Mouse (Mus musculus): ENCODE measurements around the gene Copb1. TPM values are rescaled to one million over a fixed set of nuclear protein-coding genes. Genes with fewer than 3 reads are reported as not detected.
A peak's percentile ranks its signal among the peaks of the same experiment; 100 is the strongest.

The Copb1 gene
- polyA plus RNA-seq, 1 experiment from 2014 or later = 90.6 TPM

- WGBS = 35% methylated on average over 3 of the region's 3 CpGs
- Histone ChIP-seq H3K9ac (no peak overlapping the region), H3K4me1 (replicated peaks) (no peaks in the 10 kb centered on the region), H3K4me2 (no peak overlapping the region), H3K36me3 (no peaks in the 10 kb centered on the region), H3K27me3 (no peaks in the 10 kb centered on the region), H3K4me3 (no peak overlapping the region), H3K27ac (replicated peaks) (no peak overlapping the region), H3K9me3 (no peaks in the 10 kb centered on the region)
- ATAC-seq (ENCODE audit: low read depth) = no peak
Measured at GRCm38 (mm10) chr7:114192581-114192980, 61.9 kb downstream of the Copb1 start.

GRCm38 (mm10) chr7:114183416-114183815, 71.1 kb downstream of the Copb1 start:
- Histone ChIP-seq H3K4me3 (no peak overlapping the region), H3K27ac (replicated peaks) (no peak overlapping the region), H3K27me3 (no peaks in the 10 kb centered on the region), H3K36me3 (no peaks in the 10 kb centered on the region), H3K9me3 (no peaks in the 10 kb centered on the region), H3K4me2 (no peak overlapping the region), H3K9ac (no peak overlapping the region), H3K4me1 (replicated peaks) (peaks cover 15% of the 10 kb centered on the region)
- 60% methylated on average over 6 of the region's 6 CpGs for WGBS
- ATAC-seq (ENCODE audit: low read depth) = no peak

- H3K4me3 ChIP-seq = no peak overlapping the region
- no peak for ATAC-seq (ENCODE audit: low read depth)
- no peak overlapping the region for H3K27ac ChIP-seq (replicated peaks)
- 75% methylated on average over 3 of the region's 3 CpGs for WGBS
- H3K9ac ChIP-seq = no peak overlapping the region
- H3K4me2 ChIP-seq = no peak overlapping the region
- H3K36me3 ChIP-seq = no peaks in the 10 kb centered on the region
- peaks cover 15% of the 10 kb centered on the region for H3K4me1 ChIP-seq (replicated peaks)
- H3K9me3 ChIP-seq = no peaks in the 10 kb centered on the region
- no peaks in the 10 kb centered on the region for H3K27me3 ChIP-seq
Measured at GRCm38 (mm10) chr7:114182708-114183107, 71.8 kb downstream of the Copb1 start.

GRCm38 (mm10) chr7:114181391-114181790, 73.1 kb downstream of the Copb1 start:
- whole genome bisulfite sequencing = 11% methylated on average over 5 of the region's 5 CpGs
- ATAC-seq (ENCODE audit: low read depth) = peak; percentile 92
- H3K27me3 ChIP-seq = no peaks in the 10 kb centered on the region

GRCm38 (mm10) chr7:114176588-114176987, 77.9 kb downstream of the Copb1 start:
- H3K4me3 ChIP-seq = no peak overlapping the region
- H3K9me3 ChIP-seq = no peaks in the 10 kb centered on the region
- ATAC-seq (ENCODE audit: low read depth) = no peak
- H3K9ac ChIP-seq = no peak overlapping the region
- H3K27me3 ChIP-seq = no peaks in the 10 kb centered on the region
- H3K27ac ChIP-seq (replicated peaks) = no peak overlapping the region
- no peak overlapping the region for H3K4me2 ChIP-seq
- 75% methylated on average over 2 of the region's 2 CpGs for WGBS
- no peaks in the 10 kb centered on the region for H3K36me3 ChIP-seq
- H3K4me1 ChIP-seq (replicated peaks) = peaks cover 9% of the 10 kb centered on the region

More at GRCm38 (mm10) chr7:114181391-114181790, 73.1 kb downstream of the Copb1 start:
- Histone ChIP-seq H3K9me3 (no peaks in the 10 kb centered on the region), H3K4me2 (no peak overlapping the region), H3K36me3 (no peaks in the 10 kb centered on the region), H3K27ac (replicated peaks) (peak overlapping the region; percentile 56; the same call in 1 of the 2 replicates), H3K4me1 (replicated peaks) (peaks cover 15% of the 10 kb centered on the region), H3K4me3 (no peak overlapping the region), H3K9ac (no peak overlapping the region)

- H3K36me3 ChIP-seq = no peaks in the 10 kb centered on the region
- H3K9me3 ChIP-seq = no peaks in the 10 kb centered on the region
- no peak overlapping the region for H3K9ac ChIP-seq
- no peaks in the 10 kb centered on the region for H3K27me3 ChIP-seq
- H3K4me1 ChIP-seq (replicated peaks) = no peaks in the 10 kb centered on the region
- no peak overlapping the region for H3K4me2 ChIP-seq
- no peak overlapping the region for H3K4me3 ChIP-seq
- ATAC-seq (ENCODE audit: low read depth) = no peak
- H3K27ac ChIP-seq (replicated peaks) = no peak overlapping the region
- 69% methylated on average over 8 of the region's 8 CpGs for WGBS
Measured at GRCm38 (mm10) chr7:114171354-114172097, 83.0 kb downstream of the Copb1 start.

GRCm38 (mm10) chr7:114169996-114170395, 84.5 kb downstream of the Copb1 start:
- no peak for ATAC-seq (ENCODE audit: low read depth)
- H3K27ac ChIP-seq (replicated peaks) = no peak overlapping the region
- no peaks in the 10 kb centered on the region for H3K36me3 ChIP-seq
- no peak overlapping the region for H3K4me3 ChIP-seq
- H3K9me3 ChIP-seq = no peaks in the 10 kb centered on the region
- no peaks in the 10 kb centered on the region for H3K4me1 ChIP-seq (replicated peaks)
- H3K27me3 ChIP-seq = no peaks in the 10 kb centered on the region
- no peak overlapping the region for H3K4me2 ChIP-seq
- H3K9ac ChIP-seq = no peak overlapping the region
- WGBS = 89% methylated on average over 4 of the region's 4 CpGs

GRCm38 (mm10) chr7:114169381-114169780, 85.1 kb downstream of the Copb1 start:
- Histone ChIP-seq H3K4me2 (no peak overlapping the region), H3K4me1 (replicated peaks) (no peaks in the 10 kb centered on the region), H3K36me3 (no peaks in the 10 kb centered on the region), H3K9me3 (no peaks in the 10 kb centered on the region), H3K27ac (replicated peaks) (no peak overlapping the region), H3K27me3 (no peaks in the 10 kb centered on the region), H3K9ac (no peak overlapping the region), H3K4me3 (no peak overlapping the region)
- ATAC-seq (ENCODE audit: low read depth) = no peak
- WGBS = 85% methylated on average over 2 of the region's 2 CpGs

Other genes with a start within 250 kb of the Copb1 start
- 17.7 TPM in 2 replicates for gene Rras2, start 136.9 kb downstream of the Copb1 start, polyA plus RNA-seq (2015; fragmentation: Nextera tagmentation; extraction: Ambion mirVana)
- gene Psma1, start 21.4 kb upstream of the Copb1 start, polyA plus RNA-seq (2015; fragmentation: Nextera tagmentation; extraction: Ambion mirVana) = 385 and 391 TPM in 2 replicates
- 4.8 and 5.2 TPM in 2 replicates for gene Pde3b, start 160.6 kb upstream of the Copb1 start, polyA plus RNA-seq (2015; fragmentation: Nextera tagmentation; extraction: Ambion mirVana)